In genomic region chr9:121606498-121607096, GRCm38 (mm10) we compare ENCODE assay signal across 12 mouse cellular contexts. TPM values are rescaled to one million over a fixed set of nuclear protein-coding genes. Genes with fewer than 3 reads are reported as not detected.
DNase-seq lines count a peak whose midpoint lies in the region; ATAC-seq lines count a peak whose summit lies in the region.
"Had no signal": no experiment of that assay in that cellular context is flagged by ENCODE, and none has a peak within 500 bp of the region (broad histone marks: within the 10 kb centered on the region; RNA-seq: fewer than 3 reads in every experiment).

No protein-coding gene starts in this region.

- H3K4me1 ChIP-seq in forebrain, embryonic 11.5 days (replicated peaks; ENCODE audit: control insufficient read depth, insufficient read depth, low read length) = no peaks in the 10 kb centered on the region
- H3K4me1 ChIP-seq in forebrain, embryonic 14.5 days (ENCODE audit: control insufficient read depth, insufficient read depth, low read length) = peaks cover 2% of the 10 kb centered on the region; the same call in 1 of the 2 replicates
- no peaks in the 10 kb centered on the region for H3K4me1 ChIP-seq in liver, embryonic 12.5 days
- H3K4me1 ChIP-seq in hindbrain, embryonic 15.5 days (replicated peaks) = no peaks in the 10 kb centered on the region; the same call in 1 of the 2 replicates

- H3K4me2 ChIP-seq in forebrain, embryonic 11.5 days (ENCODE audit: low read depth, low read length, severe bottlenecking) = no peak overlapping the region
- no peak overlapping the region for H3K4me2 ChIP-seq in forebrain, embryonic 14.5 days (ENCODE audit: low read length)
- H3K4me2 ChIP-seq in liver, embryonic 12.5 days = no peak overlapping the region
- H3K4me2 ChIP-seq in hindbrain, embryonic 15.5 days = no peak overlapping the region

- no peaks in the 10 kb centered on the region for H3K27me3 ChIP-seq in forebrain, embryonic 11.5 days (ENCODE audit: control insufficient read depth, insufficient read depth, low read length)
- H3K27me3 ChIP-seq in forebrain, embryonic 14.5 days (replicated peaks; ENCODE audit: control insufficient read depth, insufficient read depth, low read length) = no peaks in the 10 kb centered on the region; the same call in 1 of the 2 replicates
- H3K27me3 ChIP-seq in liver, embryonic 12.5 days (replicated peaks) = peaks cover 17% of the 10 kb centered on the region
- H3K27me3 ChIP-seq in hindbrain, embryonic 15.5 days = no peaks in the 10 kb centered on the region

- H3K4me3 ChIP-seq in forebrain, embryonic 11.5 days (ENCODE audit: low read depth, low read length) = no peak overlapping the region
- no peak overlapping the region for H3K4me3 ChIP-seq in forebrain, embryonic 14.5 days (ENCODE audit: low read depth, low read length)
- H3K4me3 ChIP-seq in liver, embryonic 12.5 days = no peak overlapping the region
- H3K4me3 ChIP-seq in hindbrain, embryonic 15.5 days = no peak overlapping the region

- H3K9ac ChIP-seq in forebrain, embryonic 11.5 days (ENCODE audit: low read length) = no peak overlapping the region
- H3K9ac ChIP-seq in forebrain, embryonic 14.5 days (ENCODE audit: low read length) = no peak overlapping the region
- H3K9ac ChIP-seq in liver, embryonic 12.5 days = no peak overlapping the region
- no peak overlapping the region for H3K9ac ChIP-seq in hindbrain, embryonic 15.5 days

- no peaks in the 10 kb centered on the region for H3K36me3 ChIP-seq in forebrain, embryonic 11.5 days (ENCODE audit: control insufficient read depth, insufficient read depth, low read length)
- H3K36me3 ChIP-seq in forebrain, embryonic 14.5 days (ENCODE audit: control insufficient read depth, insufficient read depth, low read length) = no peaks in the 10 kb centered on the region
- H3K36me3 ChIP-seq in liver, embryonic 12.5 days = no peaks in the 10 kb centered on the region
- no peaks in the 10 kb centered on the region for H3K36me3 ChIP-seq in hindbrain, embryonic 15.5 days

- H3K9me3 ChIP-seq in forebrain, embryonic 11.5 days (ENCODE audit: control insufficient read depth, low read length) = no peaks in the 10 kb centered on the region
- no peaks in the 10 kb centered on the region for H3K9me3 ChIP-seq in forebrain, embryonic 14.5 days (replicated peaks; ENCODE audit: control insufficient read depth, low read length)
- H3K9me3 ChIP-seq in liver, embryonic 12.5 days (replicated peaks) = peaks cover 4% of the 10 kb centered on the region; the same call in 1 of the 2 replicates
- no peaks in the 10 kb centered on the region for H3K9me3 ChIP-seq in hindbrain, embryonic 15.5 days

- WGBS in forebrain, embryonic 11.5 days = 63% methylated on average over 1 of the region's 1 CpGs
- 56% methylated on average over 1 of the region's 1 CpGs for WGBS in forebrain, embryonic 14.5 days
- 19% methylated on average over 1 of the region's 1 CpGs for WGBS in liver, embryonic 12.5 days (ENCODE audit: insufficient replicate concordance)
- WGBS in hindbrain, embryonic 15.5 days = 17% methylated on average over 1 of the region's 1 CpGs

- H3K27ac ChIP-seq in forebrain, embryonic 11.5 days (ENCODE audit: low read depth, low read length) = no peak overlapping the region
- no peak overlapping the region for H3K27ac ChIP-seq in forebrain, embryonic 14.5 days (ENCODE audit: low read depth, low read length)
- H3K27ac ChIP-seq in liver, embryonic 12.5 days = no peak overlapping the region
- no peak overlapping the region for H3K27ac ChIP-seq in hindbrain, embryonic 15.5 days (replicated peaks)

- no peak for DNase-seq in forebrain, embryonic 11.5 days (ENCODE audit: low spot score)
- DNase-seq in forebrain, embryonic 14.5 days (ENCODE audit: low spot score) = no peak
- DNase-seq in liver = no peak
- no peak for DNase-seq in adrenal gland, postnatal 4 days (ENCODE audit: low spot score in 2 of 2)
- DNase-seq: adrenal gland, postnatal 14 days; lung, adult 18-20 months; spleen, adult 18-20 months had no signal

- ATAC-seq in forebrain, embryonic 11.5 days (replicated peaks; ENCODE audit: low FRiP score) = 0 out of 2 replicates have a peak, but pooled peaks have one; percentile 12
- no peak for ATAC-seq in forebrain, embryonic 14.5 days
- ATAC-seq in liver, embryonic 12.5 days = peak; percentile 49
- peak; percentile 56 for ATAC-seq in hindbrain, embryonic 15.5 days (ENCODE audit: low FRiP score, low read depth)
- peak; percentile 35; the same call in 1 of the 2 replicates for ATAC-seq in monocyte, adult 5-6 weeks (replicated peaks; ENCODE audit: insufficient number of reproducible peaks, low FRiP score, low TSS enrichment, poor library complexity, severe bottlenecking)
- ATAC-seq in megakaryocyte progenitor cell, adult 5-6 weeks (replicated peaks; ENCODE audit: poor library complexity) = no peak

RNA-seq across cellular contexts. Expression of gene Lyzl4, which starts 35.3 kb away (rescaled TPM):
- not detected in 2 replicates for polyA plus RNA-seq in forebrain, embryonic 11.5 days (2014; fragmentation: Nextera tagmentation; extraction: Ambion mirVana)
- 0.18 TPM in 1 of 2 replicates, not detected in the other for polyA plus RNA-seq in forebrain, embryonic 14.5 days (2014; fragmentation: Nextera tagmentation; extraction: Ambion mirVana)
- 0.23 and 0.29 TPM in 2 replicates for polyA plus RNA-seq in liver, embryonic 12.5 days (2016; fragmentation: Nextera tagmentation; extraction: Ambion mirVana)
- polyA plus RNA-seq in hindbrain, embryonic 15.5 days (2015; fragmentation: Nextera tagmentation; extraction: Ambion mirVana) = 0.26 TPM in 1 of 2 replicates, not detected in the other
- total RNA-seq in monocyte, adult 5-6 weeks (2017) = not detected in 3 replicates
- total RNA-seq in adrenal gland, postnatal 4 days (2021) = under 1 TPM in 1 of 2 experiments, not detected in 1; 0.31 TPM
- not detected in 2 replicates for total RNA-seq in megakaryocyte progenitor cell, adult 5-6 weeks (2015)
- total RNA-seq in megakaryocyte progenitor cell, adult 5-6 weeks (2017) = not detected in 2 replicates
- total RNA-seq: adrenal gland, postnatal 14 days; hematopoietic stem cell, adult 5-6 weeks had no signal

RNA-seq across cellular contexts. Expression of gene Vipr1, which starts 35.9 kb away (rescaled TPM):
- 0.59 and 0.76 TPM in 2 replicates for polyA plus RNA-seq in forebrain, embryonic 11.5 days (2014; fragmentation: Nextera tagmentation; extraction: Ambion mirVana)
- polyA plus RNA-seq in forebrain, embryonic 14.5 days (2014; fragmentation: Nextera tagmentation; extraction: Ambion mirVana) = 0.38 and 0.46 TPM in 2 replicates
- polyA plus RNA-seq in liver, embryonic 12.5 days (2016; fragmentation: Nextera tagmentation; extraction: Ambion mirVana) = 0.14 and 0.23 TPM in 2 replicates
- polyA plus RNA-seq in hindbrain, embryonic 15.5 days (2015; fragmentation: Nextera tagmentation; extraction: Ambion mirVana) = 0.30 and 0.43 TPM in 2 replicates
- total RNA-seq in monocyte, adult 5-6 weeks (2017) = 0.29 to 0.78 TPM (median 0.32 TPM) in 3 replicates
- total RNA-seq in adrenal gland, postnatal 4 days (2021) = 1 to 10 TPM in 1 of 2 experiments, under 1 TPM in 1; 0.64 to 1.7 TPM
- not detected in 2 replicates for total RNA-seq in megakaryocyte progenitor cell, adult 5-6 weeks (2015)
- total RNA-seq in megakaryocyte progenitor cell, adult 5-6 weeks (2017) = 0.12 and 0.41 TPM in 2 replicates

Comparison
In these comparisons a context has a peak if more than half of its experiments do, and no peak if none do; other contexts are left out.
1. ATAC-seq: peak in forebrain, embryonic 11.5 days (single experiment), liver, embryonic 12.5 days (single experiment), hindbrain, embryonic 15.5 days (single experiment) and monocyte, adult 5-6 weeks (single experiment); none in forebrain, embryonic 14.5 days (single experiment) and megakaryocyte progenitor cell, adult 5-6 weeks (single experiment).